Mouse (Mus musculus) heart, postnatal 0 days (tissue): ENCODE data around the gene Tomm34.

ENCODE experiments used
- CTCF ChIP-seq: IDR thresholded peaks from 2 replicates; pipeline ENCODE4 v1.5.1; 2016; ENCODE audit warnings: antibody characterized with exemption, control low read depth, low read depth
- EP300 ChIP-seq: IDR thresholded peaks from 2 replicates; pipeline ENCODE4 v1.6.1; 2016; ENCODE audit warnings: antibody characterized with exemption, low read depth

GRCm38 (mm10) chr2:164025150-164025549 lies 45.8 kb downstream of the Tomm34 start, which contains the start of gene Pabpc1l:
- no peak for TF ChIP-seq CTCF
- TF ChIP-seq EP300 = no peak
